27 mouse cellular contexts compared by ENCODE assay signal in the genomic region with DNA sequence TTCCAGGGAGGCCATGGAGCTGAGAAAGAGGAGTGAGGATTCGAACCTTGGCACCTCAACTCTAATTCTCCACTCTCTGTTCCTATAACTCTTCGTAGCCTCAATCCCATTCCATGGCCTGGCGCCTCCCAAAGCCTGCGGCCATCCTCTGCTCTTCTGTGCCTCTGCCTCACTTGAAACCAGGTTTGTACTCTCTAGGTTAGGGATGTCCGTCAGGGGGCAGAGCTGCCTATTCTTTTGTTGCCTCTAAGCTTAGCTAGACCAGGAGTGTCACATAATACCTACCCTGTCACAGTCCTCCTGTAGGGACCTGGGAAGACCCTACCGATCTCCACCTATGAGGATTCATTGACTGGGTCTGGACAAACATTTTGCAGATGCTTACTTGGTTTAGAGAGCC. TPM values are rescaled to one million over a fixed set of nuclear protein-coding genes. Genes with fewer than 3 reads are reported as not detected.
DNase-seq lines count a peak whose midpoint lies in the region; ATAC-seq and TF ChIP-seq lines count a peak whose summit lies in the region.
"Had no signal": no experiment of that assay in that cellular context is flagged by ENCODE, and none has a peak within 500 bp of the region (broad histone marks: within the 10 kb centered on the region; RNA-seq: fewer than 3 reads in every experiment).

No protein-coding gene starts in this region.

- H3K9ac ChIP-seq in forebrain, embryonic 12.5 days = no peak overlapping the region
- H3K9ac ChIP-seq in heart, embryonic 15.5 days = no peak overlapping the region
- H3K9ac ChIP-seq in heart, adult 2 months (ENCODE audit: low read depth, low read length) = no peak overlapping the region
- H3K9ac ChIP-seq in liver, embryonic 14.5 days (replicated peaks) = peak overlapping the region; percentile 77
- H3K9ac ChIP-seq: forebrain, embryonic 15.5 days; hindbrain, embryonic 15.5 days; intestine, embryonic 15.5 days had no signal

- H3K27ac ChIP-seq in forebrain, embryonic 10.5 days = 0 out of 2 replicates have a peak overlapping the region, but pooled peaks have one; percentile 48
- no peak overlapping the region for H3K27ac ChIP-seq in forebrain, embryonic 12.5 days
- peak overlapping the region; percentile 81 for H3K27ac ChIP-seq in heart, embryonic 15.5 days
- H3K27ac ChIP-seq in heart, adult 2 months = no peak overlapping the region
- peak overlapping the region; percentile 99 for H3K27ac ChIP-seq in liver, embryonic 14.5 days
- H3K27ac ChIP-seq: forebrain, embryonic 15.5 days; hindbrain, embryonic 15.5 days; intestine, embryonic 15.5 days; macrophage had no signal

- intact Hi-C loops in heart, adult 2 months (cut with DNase I) = no loop called here

- H3K27me3 ChIP-seq in forebrain, embryonic 10.5 days (ENCODE audit: poor library complexity, severe bottlenecking) = no peaks in the 10 kb centered on the region
- no peaks in the 10 kb centered on the region for H3K27me3 ChIP-seq in forebrain, embryonic 12.5 days
- H3K27me3 ChIP-seq in heart, embryonic 15.5 days = no peaks in the 10 kb centered on the region
- no peaks in the 10 kb centered on the region for H3K27me3 ChIP-seq in heart, adult 2 months (ENCODE audit: control insufficient read depth, insufficient read depth, low read length)
- no peaks in the 10 kb centered on the region for H3K27me3 ChIP-seq in liver, embryonic 14.5 days (ENCODE audit: control insufficient read depth, insufficient read depth, low read length)
- H3K27me3 ChIP-seq: forebrain, embryonic 15.5 days; hindbrain, embryonic 15.5 days; intestine, embryonic 15.5 days had no signal

- TF ChIP-seq CTCF in heart, adult 2 months (IDR thresholded peaks at IDR 0.05) = no peak
- TF ChIP-seq CTCF in liver, embryonic 14.5 days (IDR thresholded peaks at IDR 0.05; ENCODE audit: low read depth) = peak; percentile 50

- no peak overlapping the region for H3K4me3 ChIP-seq in forebrain, embryonic 10.5 days
- no peak overlapping the region for H3K4me3 ChIP-seq in forebrain, embryonic 12.5 days (replicated peaks)
- H3K4me3 ChIP-seq in heart, embryonic 15.5 days = no peak overlapping the region
- H3K4me3 ChIP-seq in heart, adult 2 months = no peak overlapping the region
- H3K4me3 ChIP-seq in liver, embryonic 14.5 days (ENCODE audit: insufficient read depth in 1 of 2, low read depth in 2 of 2, low read length in 2 of 2) = peak overlapping the region in 1 of 2 experiments; percentile 47; a peak in 2 of 4 replicates
- H3K4me3 ChIP-seq: forebrain, embryonic 15.5 days; hindbrain, embryonic 15.5 days; intestine, embryonic 15.5 days; limb, embryonic 10.5 days had no signal

- ATAC-seq in forebrain, embryonic 12.5 days (ENCODE audit: low FRiP score) = no peak
- no peak for ATAC-seq in heart, embryonic 15.5 days (replicated peaks; ENCODE audit: insufficient number of reproducible peaks, insufficient read depth, low FRiP score, low read depth)
- ATAC-seq in erythroblast, adult 5-6 weeks (replicated peaks; ENCODE audit: low FRiP score, poor library complexity, severe bottlenecking) = 0 out of 2 replicates have a peak, but pooled peaks have one; percentile 4
- ATAC-seq in liver, embryonic 14.5 days (ENCODE audit: insufficient read depth) = no peak
- ATAC-seq: forebrain, embryonic 15.5 days had no signal

- H3K4me2 ChIP-seq in forebrain, embryonic 12.5 days = no peak overlapping the region
- no peak overlapping the region for H3K4me2 ChIP-seq in heart, embryonic 15.5 days
- peak overlapping the region; percentile 91 for H3K4me2 ChIP-seq in liver, embryonic 14.5 days (ENCODE audit: low read depth)
- H3K4me2 ChIP-seq: forebrain, embryonic 15.5 days; hindbrain, embryonic 15.5 days; intestine, embryonic 15.5 days had no signal

- peaks cover 10% of the 10 kb centered on the region for H3K4me1 ChIP-seq in forebrain, embryonic 10.5 days
- H3K4me1 ChIP-seq in forebrain, embryonic 12.5 days = 0 out of 2 replicates have a peak, but pooled peaks cover 10% of the 10 kb centered on the region
- H3K4me1 ChIP-seq in heart, embryonic 15.5 days (replicated peaks) = peaks cover 22% of the 10 kb centered on the region
- peaks cover 5% of the 10 kb centered on the region for H3K4me1 ChIP-seq in heart, adult 2 months (ENCODE audit: control insufficient read depth, insufficient read depth, low read length)
- H3K4me1 ChIP-seq in liver, embryonic 14.5 days (replicated peaks; ENCODE audit: control insufficient read depth in 2 of 2, insufficient read depth in 2 of 2, low read length in 1 of 2) = peaks cover 40 to 46% of the 10 kb centered on the region in 2 experiments

- H3K36me3 ChIP-seq in forebrain, embryonic 10.5 days (replicated peaks) = peaks cover 2% of the 10 kb centered on the region; the same call in 1 of the 2 replicates
- no peaks in the 10 kb centered on the region for H3K36me3 ChIP-seq in forebrain, embryonic 12.5 days (replicated peaks)
- H3K36me3 ChIP-seq in heart, embryonic 15.5 days = 0 out of 2 replicates have a peak, but pooled peaks cover 6% of the 10 kb centered on the region
- no peaks in the 10 kb centered on the region for H3K36me3 ChIP-seq in heart, adult 2 months (ENCODE audit: control insufficient read depth, insufficient read depth, low read length)
- H3K36me3 ChIP-seq in liver, embryonic 14.5 days (replicated peaks; ENCODE audit: control insufficient read depth, insufficient read depth, low read depth) = peaks cover 30% of the 10 kb centered on the region
- H3K36me3 ChIP-seq: forebrain, embryonic 15.5 days; hindbrain, embryonic 15.5 days; intestine, embryonic 15.5 days; limb, embryonic 10.5 days had no signal

- 75% methylated on average over 6 of the region's 6 CpGs for WGBS in forebrain, embryonic 10.5 days
- 84% methylated on average over 6 of the region's 6 CpGs for WGBS in forebrain, embryonic 12.5 days
- WGBS in heart, embryonic 15.5 days = 83% methylated on average over 6 of the region's 6 CpGs
- WGBS in heart, adult 2 months = 90% methylated on average over 6 of the region's 6 CpGs
- WGBS in liver, embryonic 14.5 days (ENCODE audit: insufficient replicate concordance) = 73% methylated on average over 6 of the region's 6 CpGs

- H3K9me3 ChIP-seq in forebrain, embryonic 10.5 days = no peaks in the 10 kb centered on the region
- H3K9me3 ChIP-seq in forebrain, embryonic 12.5 days = no peaks in the 10 kb centered on the region
- no peaks in the 10 kb centered on the region for H3K9me3 ChIP-seq in heart, embryonic 15.5 days (replicated peaks)
- H3K9me3 ChIP-seq in liver, embryonic 14.5 days (ENCODE audit: control insufficient read depth, low read length) = no peaks in the 10 kb centered on the region
- H3K9me3 ChIP-seq: forebrain, embryonic 15.5 days; hindbrain, embryonic 15.5 days; intestine, embryonic 15.5 days; limb, embryonic 10.5 days had no signal

- DNase-seq in forebrain, embryonic 10.5 days (ENCODE audit: extremely low spot score, low spot score) = no peak
- DNase-seq in heart, adult 2 months = no peak
- no peak for DNase-seq in liver, embryonic 14.5 days (ENCODE audit: low read depth in 3 of 3, low spot score in 3 of 3)
- DNase-seq in cerebellum, adult 11 months = no peak
- DNase-seq in right cerebral cortex, postnatal 36 days (ENCODE audit: low spot score in 2 of 2) = no peak
- DNase-seq: adrenal gland, postnatal 14 days; cerebellum, adult 9-11 months; gastrocnemius, postnatal 25 days; kidney, adult 8-10 months; kidney, postnatal 10 days; thymus, adult 18-20 months; thymus, postnatal 36 days had no signal

- no peak for TF ChIP-seq POLR2A in heart, adult 2 months (IDR thresholded peaks at IDR 0.05; ENCODE audit: insufficient read depth, low read depth, low read length)

- no peaks in the 10 kb centered on the region for H3K79me2 ChIP-seq in heart, adult 2 months (replicated peaks; ENCODE audit: control insufficient read depth, insufficient read depth, low read length)

- no peak for TF ChIP-seq EP300 in heart, adult 2 months (IDR thresholded peaks at IDR 0.05; ENCODE audit: insufficient read depth, low read depth, low read length)
- no peak for TF ChIP-seq EP300 in liver, embryonic 14.5 days (IDR thresholded peaks at IDR 0.05; ENCODE audit: low read depth)

RNA-seq across cellular contexts. Expression of a gene that starts 9.8 kb away (rescaled TPM):
- 0.46 TPM in 1 of 2 replicates, not detected in the other for polyA plus RNA-seq in forebrain, embryonic 10.5 days (2016; fragmentation: Nextera tagmentation; extraction: Ambion mirVana)
- not detected in 2 replicates for polyA plus RNA-seq in forebrain, embryonic 12.5 days (2016; fragmentation: Nextera tagmentation; extraction: Ambion mirVana)
- polyA plus RNA-seq in heart, embryonic 15.5 days (2015; fragmentation: Nextera tagmentation; extraction: Ambion mirVana) = 0.25 and 0.38 TPM in 2 replicates
- not detected for total RNA-seq in heart, adult 2 months (2021)
- not detected in 2 replicates for polyA plus RNA-seq in heart, adult 2 months (2012; rRNA removed)
- not detected in 2 replicates for total RNA-seq in erythroblast, adult 5-6 weeks (2015; ENCODE audit: low replicate concordance)
- total RNA-seq in erythroblast, adult 5-6 weeks (2017; ENCODE audit: low replicate concordance) = 2.0 TPM in 1 of 2 replicates, not detected in the other
- 0.09 and 0.38 TPM in 2 replicates for polyA plus RNA-seq in liver, embryonic 14.5 days (2012; rRNA removed)
- polyA plus RNA-seq in liver, embryonic 14.5 days (2014; fragmentation: Nextera tagmentation; extraction: Ambion mirVana) = 0.23 and 0.25 TPM in 2 replicates
- total RNA-seq: adrenal gland, postnatal 14 days; common myeloid progenitor, adult 5-6 weeks; layer of hippocampus, adult 18-20 months; layer of hippocampus, postnatal 25 days; midbrain, postnatal 0 days; neutrophil, adult 5-6 weeks had no signal
- polyA plus RNA-seq: brain, embryonic 14.5 days; forebrain, embryonic 15.5 days; hindbrain, embryonic 15.5 days; liver, adult 2 months; macrophage; midbrain, postnatal 0 days had no signal

RNA-seq across cellular contexts. Expression of a gene that starts 14.0 kb away (rescaled TPM):
- 28.8 and 33.1 TPM in 2 replicates for polyA plus RNA-seq in forebrain, embryonic 10.5 days (2016; fragmentation: Nextera tagmentation; extraction: Ambion mirVana)
- 30.0 and 30.5 TPM in 2 replicates for polyA plus RNA-seq in forebrain, embryonic 12.5 days (2016; fragmentation: Nextera tagmentation; extraction: Ambion mirVana)
- polyA plus RNA-seq in heart, embryonic 15.5 days (2015; fragmentation: Nextera tagmentation; extraction: Ambion mirVana) = 128 and 145 TPM in 2 replicates
- total RNA-seq in heart, adult 2 months (2021) = 100 to 1,000 TPM in 1 of 2 experiments, 10 to 100 TPM in 1; 26.5 to 109 TPM
- polyA plus RNA-seq in heart, adult 2 months (2012; rRNA removed) = 42.0 and 131 TPM in 2 replicates
- total RNA-seq in erythroblast, adult 5-6 weeks (2015; ENCODE audit: low replicate concordance) = 974 and 1,000 TPM in 2 replicates
- total RNA-seq in erythroblast, adult 5-6 weeks (2017; ENCODE audit: low replicate concordance) = 826 and 843 TPM in 2 replicates
- 243 and 304 TPM in 2 replicates for polyA plus RNA-seq in liver, embryonic 14.5 days (2012; rRNA removed)
- 469 and 479 TPM in 2 replicates for polyA plus RNA-seq in liver, embryonic 14.5 days (2014; fragmentation: Nextera tagmentation; extraction: Ambion mirVana)

RNA-seq across cellular contexts. Expression of a gene that starts 14.1 kb away (rescaled TPM):
- polyA plus RNA-seq in forebrain, embryonic 10.5 days (2016; fragmentation: Nextera tagmentation; extraction: Ambion mirVana) = 68.6 and 70.9 TPM in 2 replicates
- polyA plus RNA-seq in forebrain, embryonic 12.5 days (2016; fragmentation: Nextera tagmentation; extraction: Ambion mirVana) = 36.7 and 42.3 TPM in 2 replicates
- 76.6 TPM in 2 replicates for polyA plus RNA-seq in heart, embryonic 15.5 days (2015; fragmentation: Nextera tagmentation; extraction: Ambion mirVana)
- total RNA-seq in heart, adult 2 months (2021) = 100 to 1,000 TPM; 106 to 129 TPM
- 123 and 136 TPM in 2 replicates for polyA plus RNA-seq in heart, adult 2 months (2012; rRNA removed)
- total RNA-seq in erythroblast, adult 5-6 weeks (2015; ENCODE audit: low replicate concordance) = 28.6 and 43.9 TPM in 2 replicates
- total RNA-seq in erythroblast, adult 5-6 weeks (2017; ENCODE audit: low replicate concordance) = 5.2 and 22.2 TPM in 2 replicates
- polyA plus RNA-seq in liver, embryonic 14.5 days (2012; rRNA removed) = 39.8 and 46.6 TPM in 2 replicates
- polyA plus RNA-seq in liver, embryonic 14.5 days (2014; fragmentation: Nextera tagmentation; extraction: Ambion mirVana) = 40.6 and 41.5 TPM in 2 replicates

RNA-seq across cellular contexts. Expression of a gene that starts 26.0 kb away (rescaled TPM):
- polyA plus RNA-seq in forebrain, embryonic 10.5 days (2016; fragmentation: Nextera tagmentation; extraction: Ambion mirVana) = 28.5 and 29.3 TPM in 2 replicates
- 11.4 and 14.4 TPM in 2 replicates for polyA plus RNA-seq in forebrain, embryonic 12.5 days (2016; fragmentation: Nextera tagmentation; extraction: Ambion mirVana)
- polyA plus RNA-seq in heart, embryonic 15.5 days (2015; fragmentation: Nextera tagmentation; extraction: Ambion mirVana) = 8.6 and 11.5 TPM in 2 replicates
- total RNA-seq in heart, adult 2 months (2021) = 1 to 10 TPM; 2.1 to 2.3 TPM
- polyA plus RNA-seq in heart, adult 2 months (2012; rRNA removed) = 3.7 and 6.7 TPM in 2 replicates
- 756 and 864 TPM in 2 replicates for total RNA-seq in erythroblast, adult 5-6 weeks (2015; ENCODE audit: low replicate concordance)
- 516 and 701 TPM in 2 replicates for total RNA-seq in erythroblast, adult 5-6 weeks (2017; ENCODE audit: low replicate concordance)
- 144 and 151 TPM in 2 replicates for polyA plus RNA-seq in liver, embryonic 14.5 days (2012; rRNA removed)
- polyA plus RNA-seq in liver, embryonic 14.5 days (2014; fragmentation: Nextera tagmentation; extraction: Ambion mirVana) = 174 and 198 TPM in 2 replicates

RNA-seq across cellular contexts. Expression of a gene that starts 37.4 kb away (rescaled TPM):
- polyA plus RNA-seq in forebrain, embryonic 10.5 days (2016; fragmentation: Nextera tagmentation; extraction: Ambion mirVana) = 22.7 and 23.2 TPM in 2 replicates
- polyA plus RNA-seq in forebrain, embryonic 12.5 days (2016; fragmentation: Nextera tagmentation; extraction: Ambion mirVana) = 27.6 and 30.3 TPM in 2 replicates
- polyA plus RNA-seq in heart, embryonic 15.5 days (2015; fragmentation: Nextera tagmentation; extraction: Ambion mirVana) = 45.2 and 53.2 TPM in 2 replicates
- 10 to 100 TPM; 79.7 to 81.5 TPM for total RNA-seq in heart, adult 2 months (2021)
- polyA plus RNA-seq in heart, adult 2 months (2012; rRNA removed) = 268 and 301 TPM in 2 replicates
- total RNA-seq in erythroblast, adult 5-6 weeks (2015; ENCODE audit: low replicate concordance) = 4.2 and 7.3 TPM in 2 replicates
- total RNA-seq in erythroblast, adult 5-6 weeks (2017; ENCODE audit: low replicate concordance) = 2.1 and 3.1 TPM in 2 replicates
- polyA plus RNA-seq in liver, embryonic 14.5 days (2012; rRNA removed) = 32.4 and 35.4 TPM in 2 replicates
- polyA plus RNA-seq in liver, embryonic 14.5 days (2014; fragmentation: Nextera tagmentation; extraction: Ambion mirVana) = 45.4 and 61.5 TPM in 2 replicates
- total RNA-seq: common myeloid progenitor, adult 5-6 weeks; neutrophil, adult 5-6 weeks had no signal

Comparison
In these comparisons a context has a peak if more than half of its experiments do, and no peak if none do; other contexts are left out.
1. H3K27ac ChIP-seq: peak in forebrain, embryonic 10.5 days (single experiment), heart, embryonic 15.5 days (single experiment) and liver, embryonic 14.5 days (single experiment); none in forebrain, embryonic 12.5 days (single experiment) and heart, adult 2 months (single experiment).